Mouse (Mus musculus): ENCODE measurements around the gene Pnpo.
A peak's percentile ranks its signal among the peaks of the same experiment; 100 is the strongest.

Gene Pnpo

GRCm38 (mm10) chr11:96969280-96969722 is 25.5 kb upstream of the Pnpo start:
- DNase-seq = peak; percentile 37

DNA sequence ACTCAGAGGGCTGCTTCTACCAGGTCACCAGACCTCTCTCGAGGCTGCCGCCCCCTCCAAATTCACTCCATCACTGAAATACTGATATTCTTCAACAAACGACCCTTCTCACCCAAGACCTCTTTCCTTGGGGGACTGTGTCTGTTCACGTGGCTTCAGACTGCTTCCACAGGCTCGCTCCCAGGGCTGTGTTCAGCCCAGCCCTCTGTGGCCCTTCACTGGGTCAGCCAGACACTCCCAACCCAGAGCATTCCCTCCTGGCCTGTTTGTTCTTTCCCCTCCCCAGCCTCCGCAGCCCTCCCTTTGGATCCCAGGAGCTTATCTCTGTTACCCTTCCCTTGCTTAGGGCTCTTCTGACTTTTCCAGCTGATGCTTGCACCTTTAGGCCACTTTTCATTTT is 24.7 kb upstream of the Pnpo start:
- peak; percentile 25 for DNase-seq

- DNase-seq = peak; percentile 15
These were observed 23.9 kb upstream of the Pnpo start for GRCm38 (mm10) chr11:96967544-96968269.

DNA sequence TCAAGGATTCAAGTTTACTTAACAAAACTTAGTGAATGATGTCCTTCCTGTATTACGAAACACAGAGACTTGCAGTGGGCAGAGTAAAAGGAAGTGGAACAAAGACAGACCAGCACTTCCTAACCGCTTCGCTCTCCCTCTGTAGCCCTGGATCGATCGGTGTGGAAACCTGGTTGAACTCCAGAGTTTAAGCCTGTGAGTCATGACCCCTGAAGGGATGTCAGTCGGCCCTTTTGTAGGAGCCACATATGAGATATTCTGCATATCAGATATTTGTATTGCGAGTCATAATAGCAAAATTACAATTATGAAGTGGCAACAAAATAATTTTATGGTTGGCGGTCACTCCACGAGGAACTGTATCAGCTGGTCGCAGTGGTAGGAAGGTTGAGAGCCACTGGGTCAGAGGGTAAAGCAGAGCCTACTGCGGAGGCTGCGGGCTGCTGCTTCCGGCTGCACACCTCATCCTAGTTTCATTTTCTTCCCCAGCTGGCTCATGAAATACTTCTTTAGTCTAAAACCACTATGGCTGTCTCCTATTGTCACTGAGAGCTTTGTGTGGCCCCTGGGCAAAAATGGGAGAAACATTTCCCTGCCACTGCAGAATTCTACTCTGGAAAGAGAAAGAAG is 23.2 kb upstream of the Pnpo start:
- DNase-seq = peak; percentile 66

- no peak for DNase-seq
These were observed 22.4 kb upstream of the Pnpo start for GRCm38 (mm10) chr11:96966172-96966571.

GRCm38 (mm10) chr11:96963580-96963979 is 19.8 kb upstream of the Pnpo start:
- peak; percentile 97 for DNase-seq

DNA sequence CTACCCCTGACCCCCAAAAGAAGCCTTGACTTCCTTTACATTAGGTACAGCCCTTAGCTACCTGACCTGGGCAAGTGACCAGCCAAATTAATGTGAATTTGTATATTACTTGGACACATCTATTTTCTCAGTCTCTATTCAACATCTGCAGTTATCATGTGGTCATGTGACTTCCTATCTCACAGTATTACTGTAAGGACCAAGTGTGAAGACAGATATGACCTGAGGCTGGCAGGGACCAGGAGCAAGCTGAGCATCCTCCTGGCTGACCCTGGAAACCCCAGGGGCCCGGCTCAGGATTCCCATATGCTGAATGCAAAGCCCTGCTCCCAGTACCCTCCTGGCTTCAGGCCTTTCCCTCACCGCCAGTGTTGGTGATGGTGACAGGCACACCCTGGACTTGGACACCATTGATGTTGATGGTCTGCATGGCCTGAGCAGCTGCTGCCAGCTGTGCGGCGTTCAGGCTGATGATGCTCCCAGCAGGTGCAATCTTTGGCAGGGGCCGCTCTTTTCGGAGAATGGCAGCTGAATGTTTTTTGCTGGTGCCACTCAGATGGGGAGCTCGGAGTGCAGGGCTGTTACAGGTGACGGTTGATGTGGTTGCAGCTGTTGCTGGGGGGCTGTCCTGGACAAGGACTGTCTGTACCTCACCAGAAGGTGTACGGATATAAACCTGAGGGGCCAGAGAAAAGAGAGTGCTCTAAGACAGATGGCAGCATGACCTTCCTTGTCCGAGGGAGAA is 13.4 kb upstream of the Pnpo start:
- no peak for DNase-seq

GRCm38 (mm10) chr11:96956009-96956724 is 12.4 kb upstream of the Pnpo start:
- no peak for DNase-seq

- DNase-seq = no peak
These were observed 11.3 kb upstream of the Pnpo start for GRCm38 (mm10) chr11:96955094-96955493.

GRCm38 (mm10) chr11:96952896-96953295 is 9.1 kb upstream of the Pnpo start:
- no peak for DNase-seq

DNA sequence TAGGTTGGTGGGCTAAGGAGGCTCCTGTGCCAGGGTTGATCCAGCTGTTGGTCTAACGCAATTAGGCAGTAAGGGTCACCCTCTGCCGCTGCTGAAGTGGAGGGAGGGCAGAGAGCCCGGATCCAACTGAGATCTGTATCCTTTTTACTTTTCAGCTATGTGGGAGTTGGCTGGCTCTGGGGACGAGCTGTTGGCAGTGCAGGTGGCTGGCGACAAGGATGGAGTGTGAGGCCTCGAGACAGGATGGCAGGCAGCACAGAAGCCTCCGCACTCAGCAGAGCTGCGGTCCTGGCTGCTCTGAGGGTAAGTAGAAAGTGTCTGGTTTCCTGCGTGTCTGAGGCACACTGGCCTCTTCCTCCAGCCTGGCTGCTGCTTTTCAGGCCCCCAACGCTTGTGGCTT is 8.6 kb upstream of the Pnpo start:
- DNase-seq = no peak

DNA sequence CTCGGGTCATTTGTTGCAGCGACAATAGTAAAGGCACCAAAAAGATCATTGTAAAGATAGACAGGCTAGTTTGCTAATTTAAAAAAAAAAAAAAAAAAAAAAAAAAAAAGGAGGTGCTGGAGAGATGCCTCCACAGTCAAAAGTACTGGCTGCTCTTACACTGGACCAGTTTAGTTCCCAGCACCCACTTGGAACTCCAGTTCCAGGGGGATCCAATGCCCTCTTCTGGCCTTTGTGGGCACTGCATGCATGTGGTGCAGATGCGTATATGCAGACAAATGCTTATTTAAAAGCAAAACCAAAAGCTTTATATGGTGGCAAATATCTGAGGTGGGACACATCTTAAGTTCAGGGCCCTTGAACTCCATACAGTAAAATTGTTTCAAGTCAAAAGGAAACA is 7.0 kb upstream of the Pnpo start:
- no peak for DNase-seq

GRCm38 (mm10) chr11:96947849-96948248 is 4.1 kb upstream of the Pnpo start:
- no peak for DNase-seq

GRCm38 (mm10) chr11:96946498-96946897 is 2.7 kb upstream of the Pnpo start:
- DNase-seq = no peak

GRCm38 (mm10) chr11:96944844-96945580 is 1.2 kb upstream of the Pnpo start:
- no peak for DNase-seq

- no peak for DNase-seq
These were observed 1.7 kb downstream of the Pnpo start for GRCm38 (mm10) chr11:96941989-96942590.

DNA sequence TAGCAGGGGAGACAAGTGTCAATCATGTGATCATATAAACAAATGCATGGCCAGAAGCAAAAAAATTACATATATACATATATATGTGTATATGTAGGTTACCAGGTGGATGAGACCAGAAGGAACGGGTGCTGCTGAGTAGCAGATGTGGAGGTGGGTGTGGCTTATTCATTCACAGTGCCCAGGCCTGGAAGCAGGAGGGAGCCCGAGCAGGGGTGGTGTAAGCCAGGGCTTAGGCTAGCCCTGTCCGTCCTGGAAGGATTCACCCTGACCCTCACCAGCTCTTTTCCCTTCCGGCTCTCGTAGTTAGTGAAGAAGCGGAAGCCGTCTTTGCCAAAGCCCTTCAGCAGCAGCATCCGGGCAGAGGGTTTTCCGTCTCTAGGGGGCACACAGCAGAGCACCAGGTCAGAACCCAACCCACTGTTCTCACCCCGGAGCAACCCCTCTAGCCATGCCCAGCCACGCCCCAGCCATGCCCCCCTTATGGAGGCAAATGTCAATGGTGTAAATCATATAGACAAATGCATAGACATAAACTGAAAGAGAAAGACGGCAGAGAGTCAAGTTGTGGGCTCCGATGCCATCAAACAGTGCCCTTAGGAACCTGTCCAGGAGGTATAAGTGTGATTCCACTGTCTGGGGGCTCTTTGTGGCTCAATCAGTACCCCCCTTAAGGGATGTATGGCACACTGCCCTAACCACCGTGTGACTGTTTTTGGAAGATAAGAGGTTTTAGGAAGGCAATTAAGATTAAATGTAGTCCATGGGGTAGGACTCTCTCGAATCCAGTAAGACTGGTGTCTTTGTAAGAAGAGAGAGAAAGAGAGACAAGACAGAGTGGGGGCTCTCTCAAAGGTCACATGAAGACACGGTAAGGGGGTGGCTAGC is 3.0 kb downstream of the Pnpo start:
- no peak for DNase-seq

DNA sequence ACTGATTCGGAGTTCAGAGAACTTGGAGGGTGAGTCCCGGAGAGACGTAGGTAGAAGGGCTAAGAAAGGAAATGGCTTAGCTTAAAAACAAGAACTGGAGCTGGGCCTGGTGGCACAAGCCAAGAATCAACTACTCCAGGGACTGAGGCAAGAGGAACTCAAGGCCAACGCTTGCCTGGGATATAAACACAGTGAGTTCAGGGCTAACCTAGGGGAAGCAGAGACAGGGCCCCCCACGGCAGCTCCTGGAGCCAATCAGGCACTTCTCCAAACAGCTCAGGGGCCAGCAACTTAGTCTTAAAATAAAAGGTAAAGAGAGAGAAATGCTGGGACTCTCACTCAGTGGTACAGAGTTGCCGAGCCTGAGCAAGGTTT is 5.4 kb downstream of the Pnpo start:
- no peak for DNase-seq

DNA sequence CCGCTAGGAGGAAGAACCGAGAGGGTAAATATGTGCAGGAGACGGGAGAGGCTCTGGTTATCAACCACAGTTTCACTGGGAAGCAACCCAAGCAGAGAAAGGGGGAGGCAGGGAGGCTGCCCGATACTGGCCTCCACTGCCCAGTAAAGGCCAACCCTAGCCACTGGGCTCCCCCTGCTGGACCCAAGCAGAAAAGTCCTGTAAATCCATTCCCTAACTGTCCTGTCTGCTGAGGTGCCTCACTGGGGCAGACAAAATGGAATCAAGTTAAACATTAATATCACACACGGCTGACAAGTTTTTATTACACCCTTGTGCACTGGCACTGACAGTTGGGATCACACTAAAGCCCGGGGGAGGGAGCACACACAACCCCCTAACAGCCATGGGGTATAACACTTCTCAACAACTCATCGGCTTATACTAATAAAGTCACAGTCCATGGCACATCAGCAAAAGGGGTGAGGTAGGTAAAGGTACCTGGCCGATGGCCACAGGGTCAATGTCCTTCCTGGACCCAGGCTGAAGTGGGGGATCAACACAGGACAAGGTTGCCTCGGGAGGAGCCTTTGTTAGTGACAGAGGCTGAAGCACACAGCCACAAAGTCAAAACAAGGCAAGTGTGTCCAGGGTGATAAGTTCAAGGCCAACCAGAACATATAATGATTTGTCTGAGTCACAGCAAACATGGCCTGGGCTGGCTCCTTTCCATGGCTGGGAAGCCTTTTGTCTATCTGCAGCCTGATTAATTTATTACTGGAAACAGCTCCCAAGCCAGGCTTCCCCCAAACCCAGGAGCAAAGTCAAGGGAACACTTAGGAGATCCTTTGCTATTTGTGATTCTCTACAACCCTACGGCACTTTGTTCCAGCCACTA is 6.0 kb downstream of the Pnpo start:
- peak; percentile 85 for DNase-seq

All from lung, postnatal 36 days (tissue).